Mouse (Mus musculus): ENCODE measurements around the gene Uap1l1.

GRCm38 (mm10) chr2:25372644-25373391 is 7.3 kb upstream of the Uap1l1 start:
- TF ChIP-seq CTCF (IDR thresholded peaks at IDR 0.05; ENCODE audit: control insufficient read depth, insufficient read depth, insufficient replicate concordance, low read depth, low read length), result no peak
- TF ChIP-seq POLR2A (IDR thresholded peaks at IDR 0.05; ENCODE audit: control insufficient read depth, low read depth, low read length), result no peak

All from testis, adult 2 months (tissue).